Mouse (Mus musculus) limb, embryonic 10.5 days (tissue): ENCODE measurements at regions not wholly inside any gene's neighbourhood (a gene's known extent, or its start where the extent isn't known, plus 50 kb on each side); places are given as distances from the start of the nearest gene placed in this dataset.

Experiments used
- DNase-seq: peaks from one replicate; pipeline ENCODE4 v3.0.0-alpha.2; 2017; ENCODE audit warnings: low spot score
- H3K27ac ChIP-seq: fragments of 300-500 bp; sonication (generic); 2 replicates; pipeline ENCODE4 v1.5.1; 2016; ENCODE audit warnings: mild to moderate bottlenecking
- H3K27me3 ChIP-seq: fragments of 300-500 bp; sonication (generic); 2 replicates; pipeline ENCODE4 v1.6.1; 2016; ENCODE audit warnings: low read depth, mild to moderate bottlenecking; ENCODE audit not compliant: poor library complexity, severe bottlenecking
- H3K36me3 ChIP-seq: fragments of 300-500 bp; sonication (generic); 2 replicates; pipeline ENCODE4 v1.6.1; 2016; ENCODE audit warnings: mild to moderate bottlenecking, moderate library complexity
- H3K4me1 ChIP-seq: fragments of 300-500 bp; sonication (generic); 2 replicates; pipeline ENCODE4 v1.6.1; 2016
- H3K4me3 ChIP-seq: fragments of 300-500 bp; sonication (generic); 2 replicates; pipeline ENCODE4 v1.5.1; 2016; ENCODE audit warnings: mild to moderate bottlenecking, moderate library complexity
- H3K9me3 ChIP-seq: fragments of 300-500 bp; sonication (generic); replicated peaks from 2 replicates; pipeline ENCODE4 v1.6.1; 2016; ENCODE audit warnings: mild to moderate bottlenecking
- WGBS: fragments of 180-500 bp; shearing (Covaris S2); methylation state at CpG from one replicate; pipeline ENCODE4 v1.1.7; 2016; 5-methylcytosine and 5-hydroxymethylcytosine counted together

DNA sequence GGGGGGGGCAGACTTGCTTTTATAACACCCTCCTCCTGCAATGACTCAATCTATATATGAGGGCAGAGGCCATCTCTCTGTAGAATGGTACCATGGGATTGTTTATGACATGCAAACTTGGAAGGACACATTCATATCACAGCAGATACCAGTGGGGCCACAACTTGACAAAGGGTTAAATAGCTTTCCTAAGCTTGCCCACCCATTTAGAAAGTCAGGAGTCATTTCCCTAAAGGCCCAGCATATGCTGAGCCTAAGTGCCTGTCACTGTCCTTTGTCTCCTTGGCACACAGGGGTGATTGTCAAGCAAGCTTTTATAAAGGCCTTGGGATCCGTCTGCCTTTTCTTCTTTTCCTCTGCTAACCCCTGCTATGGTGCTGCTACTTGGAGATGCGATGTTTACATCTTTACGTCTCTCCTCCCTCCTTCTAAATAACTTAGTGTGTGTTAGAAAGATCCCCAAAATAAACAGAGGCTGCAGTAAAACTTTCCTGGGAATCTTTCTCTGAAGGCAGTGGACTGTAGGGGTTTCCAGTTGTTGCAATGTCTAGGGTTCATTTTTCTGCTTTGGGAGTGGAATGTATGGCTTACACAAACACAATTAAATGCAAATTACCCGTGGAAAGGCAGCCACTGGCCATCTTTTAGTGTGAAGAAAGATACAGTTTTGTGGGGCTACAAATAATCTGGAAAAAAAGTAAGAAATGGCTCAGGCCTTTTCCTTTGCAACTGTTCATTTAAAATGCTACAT, 161.5 kb upstream of the Bmper start:
- no peaks in the 10 kb centered on the region for H3K27me3 ChIP-seq
- WGBS, result 28% methylated on average over 4 of the region's 4 CpGs
- no peak for DNase-seq
- H3K27ac ChIP-seq, result peak overlapping the region; percentile 42; the same call in 1 of the 2 replicates
- H3K4me1 ChIP-seq, result peaks cover 30% of the 10 kb centered on the region
- no peak overlapping the region for H3K4me3 ChIP-seq
- no peaks in the 10 kb centered on the region for H3K9me3 ChIP-seq
- H3K36me3 ChIP-seq, result no peaks in the 10 kb centered on the region

DNA sequence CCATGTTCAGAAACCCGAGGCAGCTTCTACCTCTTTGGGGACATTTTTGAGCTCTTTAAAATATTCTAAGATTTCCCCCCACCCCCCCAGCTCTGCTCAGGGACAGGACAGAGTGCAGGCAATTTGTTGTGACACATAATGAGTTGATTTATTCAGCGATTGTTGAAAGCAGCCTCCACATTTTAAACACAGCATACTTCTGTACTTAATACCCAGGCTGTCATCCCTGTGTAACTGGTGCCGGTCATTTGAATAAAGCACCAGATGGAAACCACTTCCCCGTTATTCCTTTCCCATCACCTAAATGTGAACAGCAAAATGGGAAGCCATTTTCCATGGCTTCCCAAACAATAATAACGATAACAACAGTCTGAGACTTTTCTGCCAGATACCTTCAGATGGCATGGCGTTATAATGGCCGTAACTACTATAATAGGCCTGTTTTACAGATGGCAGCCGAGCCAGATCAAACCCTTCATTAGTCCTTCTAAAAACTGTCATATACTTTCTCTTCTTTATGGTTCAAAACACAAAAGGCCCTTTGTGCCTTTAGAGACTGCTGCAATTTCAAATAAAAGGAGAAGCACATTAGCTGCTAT, 160.7 kb upstream of the Bmper start:
- 60% methylated on average over 8 of the region's 8 CpGs for WGBS
- Histone ChIP-seq H3K4me3 (no peak overlapping the region), H3K36me3 (no peaks in the 10 kb centered on the region), H3K27me3 (no peaks in the 10 kb centered on the region), H3K4me1 (peaks cover 30% of the 10 kb centered on the region), H3K27ac (no peak overlapping the region), H3K9me3 (no peaks in the 10 kb centered on the region)
- DNase-seq, result no peak

DNA sequence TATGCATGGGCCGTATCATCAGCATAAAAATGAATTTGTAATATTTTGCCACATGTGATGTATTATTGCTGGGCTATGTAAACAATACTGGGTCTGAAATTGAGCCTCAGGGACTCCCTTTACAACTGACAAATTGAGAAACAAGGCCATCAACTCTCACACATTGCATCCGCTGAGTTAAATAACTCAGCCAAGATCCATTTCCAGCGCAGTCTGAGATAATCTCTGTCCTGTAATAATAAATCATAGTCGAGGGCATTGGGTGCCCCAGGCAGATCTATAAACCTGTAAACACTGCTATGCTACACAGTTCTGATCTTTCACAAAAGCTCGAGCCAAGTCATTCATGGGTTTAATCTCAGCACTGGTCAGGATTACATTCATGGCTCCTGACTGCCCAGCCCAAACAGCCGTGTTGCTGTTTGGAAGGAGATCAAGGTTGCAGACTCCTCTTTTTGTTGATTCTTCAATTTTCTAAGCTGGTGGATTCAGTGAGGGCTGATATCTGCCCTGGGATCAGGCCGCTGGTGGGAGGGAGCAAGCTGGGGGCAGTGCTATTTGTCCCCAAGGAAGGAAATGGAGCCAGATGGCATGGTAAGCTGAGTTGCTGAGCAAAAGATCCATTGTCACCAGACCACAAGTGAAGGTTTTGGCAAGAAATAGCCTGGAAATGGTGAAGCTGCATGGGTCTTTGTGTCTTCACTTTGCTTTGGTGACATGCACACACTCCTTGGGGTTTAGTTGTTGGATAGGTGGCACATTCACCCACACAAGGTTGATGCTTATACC, 160.0 kb upstream of the Bmper start:
- Histone ChIP-seq H3K36me3 (no peaks in the 10 kb centered on the region), H3K4me1 (peaks cover 30% of the 10 kb centered on the region), H3K9me3 (no peaks in the 10 kb centered on the region), H3K27me3 (no peaks in the 10 kb centered on the region), H3K4me3 (no peak overlapping the region), H3K27ac (peak overlapping the region; percentile 62; the same call in 1 of the 2 replicates)
- no peak for DNase-seq
- 62% methylated on average over 7 of the region's 7 CpGs for WGBS

GRCm38 (mm10) chr9:23064001-23064400, 158.9 kb upstream of the Bmper start:
- Histone ChIP-seq H3K27ac (no peak overlapping the region), H3K9me3 (no peaks in the 10 kb centered on the region), H3K36me3 (no peaks in the 10 kb centered on the region), H3K27me3 (no peaks in the 10 kb centered on the region), H3K4me3 (no peak overlapping the region), H3K4me1 (peaks cover 30% of the 10 kb centered on the region)
- DNase-seq, result no peak
- 86% methylated on average over 2 of the region's 2 CpGs for WGBS

DNA sequence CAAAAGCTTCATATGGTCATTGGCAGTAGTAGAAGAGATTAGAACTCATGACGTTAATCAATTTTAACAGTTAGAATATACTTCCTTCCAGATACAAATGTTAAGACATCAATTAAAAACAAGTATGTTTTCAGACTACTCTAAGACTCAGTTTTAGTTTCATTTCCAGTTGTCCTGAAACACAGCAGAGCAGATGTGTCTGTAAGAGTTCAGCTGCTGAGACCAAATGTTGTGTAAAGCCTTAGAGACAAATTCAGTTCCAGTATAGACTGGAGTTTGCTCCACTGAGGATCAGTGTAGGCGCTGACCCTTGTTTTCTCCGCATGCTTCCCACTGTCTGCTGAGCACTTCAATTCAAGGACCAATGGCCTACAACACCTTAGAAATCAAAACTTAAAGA, 158.1 kb upstream of the Bmper start:
- no peaks in the 10 kb centered on the region for H3K36me3 ChIP-seq
- H3K27me3 ChIP-seq, result no peaks in the 10 kb centered on the region
- no peak for DNase-seq
- 94% methylated on average over 3 of the region's 3 CpGs for WGBS
- H3K4me1 ChIP-seq, result peaks cover 30% of the 10 kb centered on the region
- H3K9me3 ChIP-seq, result no peaks in the 10 kb centered on the region
- H3K4me3 ChIP-seq, result no peak overlapping the region
- no peak overlapping the region for H3K27ac ChIP-seq

GRCm38 (mm10) chr9:23068101-23068791, 154.6 kb upstream of the Bmper start:
- Histone ChIP-seq H3K36me3 (no peaks in the 10 kb centered on the region), H3K4me1 (peaks cover 4% of the 10 kb centered on the region), H3K27me3 (no peaks in the 10 kb centered on the region), H3K27ac (no peak overlapping the region), H3K9me3 (no peaks in the 10 kb centered on the region), H3K4me3 (no peak overlapping the region)
- DNase-seq, result no peak
- WGBS, result 54% methylated on average over 6 of the region's 6 CpGs

- Histone ChIP-seq H3K4me1 (peaks cover 4% of the 10 kb centered on the region), H3K27ac (no peak overlapping the region), H3K9me3 (no peaks in the 10 kb centered on the region), H3K4me3 (no peak overlapping the region), H3K27me3 (no peaks in the 10 kb centered on the region), H3K36me3 (no peaks in the 10 kb centered on the region)
- no peak for DNase-seq
- WGBS, result 91% methylated on average over 7 of the region's 7 CpGs
Observed at GRCm38 (mm10) chr9:23069161-23069560, 153.7 kb upstream of the Bmper start.

DNA sequence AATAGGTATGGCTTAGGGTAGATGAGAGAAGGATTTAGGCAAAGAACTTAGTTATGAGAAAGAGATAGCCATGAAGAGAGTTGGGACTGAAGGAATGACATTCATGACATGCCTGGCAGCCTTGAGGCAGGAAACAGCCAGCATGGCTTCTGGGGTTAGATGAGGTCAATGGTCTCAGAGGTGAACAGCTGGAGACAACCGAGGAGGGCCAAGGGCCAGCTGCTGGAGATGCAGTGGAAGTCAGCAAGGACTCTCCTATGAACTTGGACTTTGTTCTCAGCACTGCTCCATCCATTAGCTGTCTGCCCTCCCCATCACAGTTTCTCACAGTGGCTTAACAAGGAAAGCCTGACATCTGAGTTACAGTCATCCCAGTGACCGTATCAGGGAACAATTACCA, 151.9 kb upstream of the Bmper start:
- no peaks in the 10 kb centered on the region for H3K9me3 ChIP-seq
- H3K27me3 ChIP-seq, result no peaks in the 10 kb centered on the region
- H3K4me1 ChIP-seq, result peaks cover 4% of the 10 kb centered on the region
- 29% methylated on average over 2 of the region's 2 CpGs for WGBS
- H3K4me3 ChIP-seq, result no peak overlapping the region
- H3K27ac ChIP-seq, result no peak overlapping the region
- H3K36me3 ChIP-seq, result no peaks in the 10 kb centered on the region
- no peak for DNase-seq

DNA sequence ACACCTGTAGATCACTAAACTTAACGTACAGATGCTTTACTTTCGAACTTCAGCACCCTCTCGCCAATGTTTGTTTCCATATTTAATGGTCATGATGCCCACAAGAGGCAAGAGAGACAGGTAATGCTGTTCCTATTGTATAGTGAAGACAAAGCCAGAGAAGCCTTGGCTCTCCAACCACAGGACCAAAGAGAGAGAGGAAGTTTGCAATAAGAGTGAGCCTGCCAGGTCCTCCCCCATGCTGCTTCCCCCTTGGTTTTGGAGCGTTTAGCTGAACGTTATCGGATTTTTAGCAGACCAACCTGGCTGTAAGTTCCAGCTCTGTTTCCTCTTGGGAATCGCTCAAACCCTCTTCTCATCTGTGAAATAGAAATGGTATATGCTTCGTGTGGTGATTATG, 150.1 kb upstream of the Bmper start:
- WGBS, result 92% methylated on average over 8 of the region's 8 CpGs
- no peak for DNase-seq
- no peak overlapping the region for H3K4me3 ChIP-seq
- H3K27ac ChIP-seq, result no peak overlapping the region
- no peaks in the 10 kb centered on the region for H3K27me3 ChIP-seq
- no peaks in the 10 kb centered on the region for H3K9me3 ChIP-seq
- peaks cover 4% of the 10 kb centered on the region for H3K4me1 ChIP-seq
- H3K36me3 ChIP-seq, result no peaks in the 10 kb centered on the region

- H3K36me3 ChIP-seq, result no peaks in the 10 kb centered on the region
- H3K27me3 ChIP-seq, result no peaks in the 10 kb centered on the region
- H3K9me3 ChIP-seq, result no peaks in the 10 kb centered on the region
- peak overlapping the region; percentile 76 for H3K27ac ChIP-seq
- H3K4me1 ChIP-seq, result peaks cover 11% of the 10 kb centered on the region
- no peak overlapping the region for H3K4me3 ChIP-seq
- DNase-seq, result peak; percentile 73
- 74% methylated on average over 17 of the region's 17 CpGs for WGBS
Observed at GRCm38 (mm10) chr9:23083562-23083961, 139.3 kb upstream of the Bmper start.

GRCm38 (mm10) chr9:23089339-23089738, 133.5 kb upstream of the Bmper start:
- H3K9me3 ChIP-seq, result no peaks in the 10 kb centered on the region
- no peak overlapping the region for H3K27ac ChIP-seq
- 88% methylated on average over 2 of the region's 2 CpGs for WGBS
- no peaks in the 10 kb centered on the region for H3K27me3 ChIP-seq
- H3K4me1 ChIP-seq, result no peaks in the 10 kb centered on the region; the same call in 1 of the 2 replicates
- no peaks in the 10 kb centered on the region for H3K36me3 ChIP-seq
- H3K4me3 ChIP-seq, result no peak overlapping the region
- DNase-seq, result no peak

- H3K9me3 ChIP-seq, result no peaks in the 10 kb centered on the region
- peak overlapping the region; percentile 61 for H3K27ac ChIP-seq
- no peaks in the 10 kb centered on the region for H3K36me3 ChIP-seq
- H3K4me1 ChIP-seq, result peaks cover 16% of the 10 kb centered on the region
- peaks cover 10% of the 10 kb centered on the region; the same call in 1 of the 2 replicates for H3K27me3 ChIP-seq
- DNase-seq, result no peak
- WGBS, result 48% methylated on average over 11 of the region's 11 CpGs
- H3K4me3 ChIP-seq, result no peak overlapping the region
Observed at GRCm38 (mm10) chr9:23097134-23097789, 125.6 kb upstream of the Bmper start.
